Mouse (Mus musculus) liver, embryonic 14.5 days (tissue): ENCODE data around the gene Pikfyve. TPM values are rescaled to one million over a fixed set of nuclear protein-coding genes. Genes with fewer than 3 reads are reported as not detected.

ENCODE experiments used
- ATAC-seq: fragments of 200-750 bp; cut with Nextera tagmentation; 2 replicates; pipeline ENCODE4 v1.8.0; 2017; ENCODE audit warnings: moderate number of reproducible peaks, mild to moderate bottlenecking, moderate library complexity; ENCODE audit not compliant: insufficient read depth
- DNase-seq, 3 experiments: peaks; one replicate each; pipeline ENCODE4 v3.0.0-alpha.2; 2012 to 2013; ENCODE audit warnings: low read depth in 3 of 3, low spot score in 3 of 3
- H3K27ac ChIP-seq: fragments of 300-500 bp; sonication (generic); 2 replicates; pipeline ENCODE4 v1.5.1; 2014; ENCODE audit warnings: moderate library complexity, mild to moderate bottlenecking, control low read depth, inconsistent platforms
- H3K27me3 ChIP-seq: fragments of 300-500 bp; sonication (generic); 2 replicates; pipeline ENCODE4 v1.6.1; 2014; ENCODE audit warnings: mild to moderate bottlenecking, low read length, moderate library complexity; ENCODE audit not compliant: control insufficient read depth, insufficient read depth
- H3K36me3 ChIP-seq: fragments of 300-500 bp; sonication (generic); replicated peaks from 2 replicates; pipeline ENCODE4 v1.6.1; 2014; ENCODE audit warnings: low read depth; ENCODE audit not compliant: control insufficient read depth, insufficient read depth
- H3K4me1 ChIP-seq, 2 experiments: fragments of 200-500 bp in 1 of 2; fragments of 300-500 bp in 1 of 2; sonication (generic) in 1 of 2; replicated peaks; 2 replicates each; pipeline ENCODE4 v1.6.1; 2012 to 2014; ENCODE audit warnings: antibody characterized with exemption in 1 of 2, inconsistent platforms in 1 of 2, low read length in 1 of 2; ENCODE audit not compliant: control insufficient read depth in 2 of 2, insufficient read depth in 2 of 2
- H3K4me2 ChIP-seq: fragments of 300-500 bp; sonication (generic); 2 replicates; pipeline ENCODE4 v1.6.1; 2014; ENCODE audit warnings: low read depth, mild to moderate bottlenecking, control low read depth, moderate library complexity
- H3K4me3 ChIP-seq, 2 experiments: fragments of 200-500 bp in 1 of 2; fragments of 300-500 bp in 1 of 2; sonication (generic) in 1 of 2; 2 replicates each; pipeline ENCODE4 v1.5.1; 2012 to 2014; ENCODE audit warnings: low read depth in 2 of 2, low read length in 2 of 2, mild to moderate bottlenecking in 2 of 2, control low read depth in 1 of 2, inconsistent platforms in 1 of 2, moderate library complexity in 1 of 2; ENCODE audit not compliant: insufficient read depth in 1 of 2
- H3K9ac ChIP-seq: fragments of 300-500 bp; sonication (generic); replicated peaks from 2 replicates; pipeline ENCODE4 v1.6.1; 2014; ENCODE audit warnings: mild to moderate bottlenecking, control low read depth, moderate library complexity
- H3K9me3 ChIP-seq: fragments of 300-500 bp; sonication (generic); 2 replicates; pipeline ENCODE4 v1.6.1; 2016; ENCODE audit warnings: low read length, mixed read lengths; ENCODE audit not compliant: control insufficient read depth
- CTCF ChIP-seq: IDR thresholded peaks from 2 replicates; pipeline ENCODE4 v1.5.1; 2016; ENCODE audit warnings: antibody characterized with exemption, low read depth, control low read depth
- EP300 ChIP-seq: IDR thresholded peaks from 2 replicates; pipeline ENCODE4 v1.6.1; 2016; ENCODE audit warnings: antibody characterized with exemption, low read depth
- WGBS: fragments of 180-500 bp; shearing (Covaris S2); extraction: QIAGEN DNeasy Blood & Tissue Kit; methylation state at CpG from one replicate; pipeline ENCODE4 v1.1.7; 2014; ENCODE audit not compliant: insufficient replicate concordance; 5-methylcytosine and 5-hydroxymethylcytosine counted together
- polyA plus RNA-seq, 2 experiments: library from polyadenylated mRNA; depleted of rRNA in 1 of 2; stranded (reverse) in 1 of 2; unstranded in 1 of 2; fragments of >200 nt; fragmentation: Nextera tagmentation in 1 of 2; extraction: Ambion mirVana in 1 of 2; gene quantifications; 2 replicates each; pipeline versions ENCODE4 v1.2.1 to v1.2.3; 2012 to 2014

The Pikfyve gene
- polyA plus RNA-seq, 2 experiments, result 2.6 to 5.1 TPM

DNA sequence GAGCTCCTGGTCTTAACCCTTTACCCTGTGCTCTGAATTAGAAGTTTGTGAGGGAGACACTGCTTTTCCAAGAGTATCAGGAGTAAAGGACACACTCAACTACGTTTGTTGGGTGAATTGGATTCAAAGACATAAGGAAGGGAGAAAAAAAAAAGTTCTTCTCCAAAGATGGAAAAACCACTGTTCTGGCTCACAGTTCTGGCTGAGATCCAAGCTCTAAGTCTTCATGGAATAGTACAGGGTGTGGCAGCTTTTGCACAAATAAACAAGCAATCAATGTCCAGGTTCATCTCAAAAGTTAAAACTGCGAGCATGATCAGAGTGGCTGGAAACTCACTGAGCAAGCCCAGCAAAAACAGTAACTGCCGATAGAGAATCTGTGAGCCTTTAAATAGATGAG lies 38.5 kb upstream of the Pikfyve start:
- 51% methylated on average over 3 of the region's 3 CpGs for WGBS
- Histone ChIP-seq H3K27me3 (no peaks in the 10 kb centered on the region), H3K4me2 (no peak overlapping the region), H3K4me3 (no peak overlapping the region), H3K9ac (no peak overlapping the region), H3K4me1 (no peaks in the 10 kb centered on the region), H3K9me3 (no peaks in the 10 kb centered on the region), H3K36me3 (no peaks in the 10 kb centered on the region), H3K27ac (no peak overlapping the region)
- no peak for DNase-seq
- TF ChIP-seq EP300 (no peak), CTCF (no peak)
- ATAC-seq, result no peak

DNA sequence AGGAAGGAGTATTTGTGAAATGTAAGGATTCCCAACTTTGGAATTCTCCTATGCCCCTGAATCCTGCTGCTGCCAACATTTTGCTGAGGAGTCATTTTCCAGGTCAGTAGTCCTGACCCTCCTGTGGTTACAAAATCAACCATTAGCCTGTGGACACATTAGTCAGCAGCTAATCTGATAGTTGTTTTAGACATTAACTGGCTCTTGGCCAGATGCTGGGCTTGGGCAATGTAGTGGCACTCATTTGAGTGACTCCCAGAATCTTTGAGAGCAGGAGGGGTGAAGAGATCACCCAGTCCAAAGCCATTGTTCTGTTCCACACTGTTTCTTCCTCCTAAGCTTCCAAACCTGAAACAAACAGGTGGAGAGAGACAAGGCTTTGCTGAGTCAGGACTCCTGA lies 31.7 kb upstream of the Pikfyve start:
- Histone ChIP-seq H3K27ac (no peak overlapping the region), H3K4me1 (0 out of 4 replicates have a peak, but pooled peaks cover 0 to 2% of the 10 kb centered on the region in 2 experiments), H3K36me3 (peaks cover 4% of the 10 kb centered on the region; the same call in 1 of the 2 replicates), H3K27me3 (no peaks in the 10 kb centered on the region), H3K9me3 (no peaks in the 10 kb centered on the region), H3K9ac (no peak overlapping the region), H3K4me2 (no peak overlapping the region), H3K4me3 (no peak overlapping the region)
- no peak for TF ChIP-seq CTCF
- no peak for TF ChIP-seq EP300
- ATAC-seq (no peak), DNase-seq (no peak)

DNA sequence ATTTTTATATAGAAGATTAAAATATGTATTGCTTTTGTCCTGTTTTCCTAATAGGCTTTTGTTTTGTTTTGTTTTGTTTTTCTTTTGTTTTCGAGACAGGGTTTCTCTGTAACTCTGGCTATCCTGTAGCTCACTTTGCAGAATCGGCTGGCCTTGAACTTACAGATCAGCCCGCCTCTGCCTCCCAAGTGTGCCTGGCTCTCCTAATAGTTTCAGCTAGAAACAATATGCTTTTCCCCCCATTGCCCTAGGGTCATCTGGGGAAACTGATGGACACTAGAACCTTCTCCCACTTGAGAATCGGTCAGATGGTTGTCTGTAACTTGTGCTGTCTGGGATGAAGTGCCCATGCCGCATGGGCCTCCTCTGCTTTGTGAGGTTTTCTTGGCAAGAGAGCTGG lies 30.4 kb upstream of the Pikfyve start:
- WGBS, result 72% methylated on average over 5 of the region's 5 CpGs
- H3K4me3 ChIP-seq, result no peak overlapping the region
- H3K27ac ChIP-seq, result no peak overlapping the region
- no peaks in the 10 kb centered on the region for H3K27me3 ChIP-seq
- 0 out of 4 replicates have a peak, but pooled peaks cover 0 to 2% of the 10 kb centered on the region in 2 experiments for H3K4me1 ChIP-seq
- DNase-seq, result no peak
- peaks cover 4% of the 10 kb centered on the region; the same call in 1 of the 2 replicates for H3K36me3 ChIP-seq
- no peak overlapping the region for H3K4me2 ChIP-seq
- H3K9ac ChIP-seq, result no peak overlapping the region
- TF ChIP-seq CTCF, result no peak
- no peak for TF ChIP-seq EP300
- H3K9me3 ChIP-seq, result no peaks in the 10 kb centered on the region
- no peak for ATAC-seq

- no peak for ATAC-seq
- WGBS, result 72% methylated on average over 1 of the region's 1 CpGs
Observed at GRCm38 (mm10) chr1:65162210-65162609, 24.3 kb upstream of the Pikfyve start.

GRCm38 (mm10) chr1:65167496-65167895 lies 19.0 kb upstream of the Pikfyve start:
- no peak for DNase-seq
- 74% methylated on average over 1 of the region's 1 CpGs for WGBS
- peaks cover 13% of the 10 kb centered on the region for H3K36me3 ChIP-seq
- TF ChIP-seq EP300 (no peak), CTCF (no peak)
- H3K4me1 ChIP-seq, result peaks cover 0 to 4% of the 10 kb centered on the region in 2 experiments; a peak in 1 of 4 replicates
- H3K9ac ChIP-seq, result no peak overlapping the region
- H3K9me3 ChIP-seq, result no peaks in the 10 kb centered on the region
- no peak for ATAC-seq
- H3K27me3 ChIP-seq, result no peaks in the 10 kb centered on the region
- H3K4me2 ChIP-seq, result no peak overlapping the region
- no peak overlapping the region for H3K27ac ChIP-seq
- H3K4me3 ChIP-seq, result no peak overlapping the region

More at GRCm38 (mm10) chr1:65162210-65162609, 24.3 kb upstream of the Pikfyve start:
- no peaks in the 10 kb centered on the region for H3K9me3 ChIP-seq
- peaks cover 0 to 4% of the 10 kb centered on the region in 2 experiments; a peak in 1 of 4 replicates for H3K4me1 ChIP-seq
- TF ChIP-seq EP300 (no peak), CTCF (no peak)
- H3K27me3 ChIP-seq, result no peaks in the 10 kb centered on the region
- H3K27ac ChIP-seq, result no peak overlapping the region
- no peak overlapping the region for H3K4me2 ChIP-seq
- no peak for DNase-seq
- H3K4me3 ChIP-seq, result no peak overlapping the region
- peaks cover 17% of the 10 kb centered on the region for H3K36me3 ChIP-seq
- H3K9ac ChIP-seq, result no peak overlapping the region
